Mouse (Mus musculus) ES-E14 (cell line): ENCODE results near the gene Cux2.

Source experiments
- CHD2 ChIP-seq: IDR thresholded peaks from 2 replicates; pipeline ENCODE4 v1.6.1; 2014; ENCODE audit warnings: mild to moderate bottlenecking, low read depth, low read length, inconsistent platforms
- HCFC1 ChIP-seq: IDR thresholded peaks from 2 replicates; pipeline ENCODE4 v1.6.1; 2012; ENCODE audit warnings: low read length, inconsistent platforms, borderline replicate concordance; ENCODE audit not compliant: insufficient read depth
- ZC3H11A ChIP-seq: IDR thresholded peaks from 2 replicates; pipeline ENCODE4 v1.6.1; 2012; ENCODE audit warnings: low read depth, mild to moderate bottlenecking, inconsistent platforms, low read length, borderline replicate concordance
- ZNF384 ChIP-seq: IDR thresholded peaks from 2 replicates; pipeline ENCODE4 v1.6.1; 2012; ENCODE audit warnings: low read depth, low read length, inconsistent platforms

- no peak for TF ChIP-seq ZC3H11A
- TF ChIP-seq HCFC1, result no peak
- TF ChIP-seq CHD2, result no peak
- no peak for TF ChIP-seq ZNF384
Measured at GRCm38 (mm10) chr5:122070963-122071800, 21.3 kb upstream of the Cux2 start.
